Mouse (Mus musculus) liver, embryonic 14.5 days (tissue): Measurements from ENCODE around the gene Tbc1d16. TPM values are rescaled to one million over a fixed set of nuclear protein-coding genes. Genes with fewer than 3 reads are reported as not detected.

Experiments used
- ATAC-seq: fragments of 200-750 bp; cut with Nextera tagmentation; 2 replicates; pipeline ENCODE4 v1.8.0; 2017; ENCODE audit warnings: moderate number of reproducible peaks, mild to moderate bottlenecking, moderate library complexity; ENCODE audit not compliant: insufficient read depth
- DNase-seq, 3 experiments: peaks; one replicate each; pipeline ENCODE4 v3.0.0-alpha.2; 2012 to 2013; ENCODE audit warnings: low read depth in 3 of 3, low spot score in 3 of 3
- H3K27ac ChIP-seq: fragments of 300-500 bp; sonication (generic); 2 replicates; pipeline ENCODE4 v1.5.1; 2014; ENCODE audit warnings: moderate library complexity, mild to moderate bottlenecking, control low read depth, inconsistent platforms
- H3K27me3 ChIP-seq: fragments of 300-500 bp; sonication (generic); 2 replicates; pipeline ENCODE4 v1.6.1; 2014; ENCODE audit warnings: mild to moderate bottlenecking, low read length, moderate library complexity; ENCODE audit not compliant: control insufficient read depth, insufficient read depth
- H3K36me3 ChIP-seq: fragments of 300-500 bp; sonication (generic); replicated peaks from 2 replicates; pipeline ENCODE4 v1.6.1; 2014; ENCODE audit warnings: low read depth; ENCODE audit not compliant: control insufficient read depth, insufficient read depth
- H3K4me1 ChIP-seq, 2 experiments: fragments of 200-500 bp in 1 of 2; fragments of 300-500 bp in 1 of 2; sonication (generic) in 1 of 2; replicated peaks; 2 replicates each; pipeline ENCODE4 v1.6.1; 2012 to 2014; ENCODE audit warnings: antibody characterized with exemption in 1 of 2, inconsistent platforms in 1 of 2, low read length in 1 of 2; ENCODE audit not compliant: control insufficient read depth in 2 of 2, insufficient read depth in 2 of 2
- H3K4me2 ChIP-seq: fragments of 300-500 bp; sonication (generic); 2 replicates; pipeline ENCODE4 v1.6.1; 2014; ENCODE audit warnings: low read depth, mild to moderate bottlenecking, control low read depth, moderate library complexity
- H3K4me3 ChIP-seq, 2 experiments: fragments of 200-500 bp in 1 of 2; fragments of 300-500 bp in 1 of 2; sonication (generic) in 1 of 2; 2 replicates each; pipeline ENCODE4 v1.5.1; 2012 to 2014; ENCODE audit warnings: low read depth in 2 of 2, low read length in 2 of 2, mild to moderate bottlenecking in 2 of 2, control low read depth in 1 of 2, inconsistent platforms in 1 of 2, moderate library complexity in 1 of 2; ENCODE audit not compliant: insufficient read depth in 1 of 2
- H3K9ac ChIP-seq: fragments of 300-500 bp; sonication (generic); replicated peaks from 2 replicates; pipeline ENCODE4 v1.6.1; 2014; ENCODE audit warnings: mild to moderate bottlenecking, control low read depth, moderate library complexity
- H3K9me3 ChIP-seq: fragments of 300-500 bp; sonication (generic); 2 replicates; pipeline ENCODE4 v1.6.1; 2016; ENCODE audit warnings: low read length, mixed read lengths; ENCODE audit not compliant: control insufficient read depth
- CTCF ChIP-seq: IDR thresholded peaks from 2 replicates; pipeline ENCODE4 v1.5.1; 2016; ENCODE audit warnings: antibody characterized with exemption, low read depth, control low read depth
- EP300 ChIP-seq: IDR thresholded peaks from 2 replicates; pipeline ENCODE4 v1.6.1; 2016; ENCODE audit warnings: antibody characterized with exemption, low read depth
- WGBS: fragments of 180-500 bp; shearing (Covaris S2); extraction: QIAGEN DNeasy Blood & Tissue Kit; methylation state at CpG from one replicate; pipeline ENCODE4 v1.1.7; 2014; ENCODE audit not compliant: insufficient replicate concordance; 5-methylcytosine and 5-hydroxymethylcytosine counted together
- polyA plus RNA-seq, 2 experiments: library from polyadenylated mRNA; depleted of rRNA in 1 of 2; stranded (reverse) in 1 of 2; unstranded in 1 of 2; fragments of >200 nt; fragmentation: Nextera tagmentation in 1 of 2; extraction: Ambion mirVana in 1 of 2; gene quantifications; 2 replicates each; pipeline versions ENCODE4 v1.2.1 to v1.2.3; 2012 to 2014

Gene Tbc1d16
- polyA plus RNA-seq, 2 experiments, result 0.58 to 1.0 TPM

GRCm38 (mm10) chr11:119213166-119213885 lies 15.0 kb downstream of the Tbc1d16 start:
- ATAC-seq, result no peak
- H3K36me3 ChIP-seq, result no peaks in the 10 kb centered on the region
- TF ChIP-seq CTCF (no peak), EP300 (no peak)
- no peak for DNase-seq
- no peaks in the 10 kb centered on the region for H3K9me3 ChIP-seq
- peaks cover 4 to 18% of the 10 kb centered on the region in 2 experiments; a peak in 3 of 4 replicates for H3K4me1 ChIP-seq
- no peak overlapping the region for H3K27ac ChIP-seq
- no peak overlapping the region for H3K9ac ChIP-seq
- H3K4me2 ChIP-seq, result no peak overlapping the region
- no peak overlapping the region for H3K4me3 ChIP-seq
- H3K27me3 ChIP-seq, result no peaks in the 10 kb centered on the region
- WGBS, result 59% methylated on average over 19 of the region's 19 CpGs

GRCm38 (mm10) chr11:119211604-119212309 lies 16.5 kb downstream of the Tbc1d16 start:
- Histone ChIP-seq H3K4me1 (peaks cover 4 to 16% of the 10 kb centered on the region in 2 experiments; a peak in 3 of 4 replicates), H3K4me3 (no peak overlapping the region), H3K9me3 (no peaks in the 10 kb centered on the region), H3K9ac (no peak overlapping the region), H3K27me3 (no peaks in the 10 kb centered on the region), H3K36me3 (no peaks in the 10 kb centered on the region), H3K4me2 (no peak overlapping the region), H3K27ac (no peak overlapping the region)
- TF ChIP-seq EP300 (no peak), CTCF (no peak)
- no peak for ATAC-seq
- no peak for DNase-seq
- WGBS, result 65% methylated on average over 21 of the region's 21 CpGs

GRCm38 (mm10) chr11:119210321-119211100 lies 17.8 kb downstream of the Tbc1d16 start:
- DNase-seq (no peak), ATAC-seq (no peak)
- Histone ChIP-seq H3K4me2 (no peak overlapping the region), H3K27ac (no peak overlapping the region), H3K4me1 (peaks cover under 1 to 7% of the 10 kb centered on the region in 2 experiments; a peak in 3 of 4 replicates), H3K9me3 (no peaks in the 10 kb centered on the region), H3K9ac (no peak overlapping the region), H3K27me3 (no peaks in the 10 kb centered on the region), H3K4me3 (no peak overlapping the region), H3K36me3 (no peaks in the 10 kb centered on the region)
- TF ChIP-seq CTCF (no peak), EP300 (no peak)
- WGBS, result 73% methylated on average over 32 of the region's 32 CpGs

- ATAC-seq (no peak), DNase-seq (no peak)
- H3K27ac ChIP-seq, result no peak overlapping the region
- H3K4me1 ChIP-seq, result 0 out of 4 replicates have a peak, but pooled peaks cover 0 to 2% of the 10 kb centered on the region in 2 experiments
- TF ChIP-seq EP300 (no peak), CTCF (no peak)
- no peak overlapping the region for H3K9ac ChIP-seq
- H3K4me3 ChIP-seq, result no peak overlapping the region
- H3K27me3 ChIP-seq, result no peaks in the 10 kb centered on the region
- no peaks in the 10 kb centered on the region for H3K36me3 ChIP-seq
- 69% methylated on average over 10 of the region's 10 CpGs for WGBS
- no peak overlapping the region for H3K4me2 ChIP-seq
- no peaks in the 10 kb centered on the region for H3K9me3 ChIP-seq
Measured at GRCm38 (mm10) chr11:119209371-119210025, 18.8 kb downstream of the Tbc1d16 start.
